Mouse (Mus musculus) lung, postnatal 0 days (tissue): Measurements from ENCODE around the gene B4galt4.

Experiments
- CTCF ChIP-seq: IDR thresholded peaks from 2 replicates; pipeline ENCODE4 v1.5.1; 2016; ENCODE audit warnings: antibody characterized with exemption, mild to moderate bottlenecking
- EP300 ChIP-seq: IDR thresholded peaks from 2 replicates; pipeline ENCODE4 v1.6.1; 2016; ENCODE audit warnings: antibody characterized with exemption, mild to moderate bottlenecking, control low read depth

DNA sequence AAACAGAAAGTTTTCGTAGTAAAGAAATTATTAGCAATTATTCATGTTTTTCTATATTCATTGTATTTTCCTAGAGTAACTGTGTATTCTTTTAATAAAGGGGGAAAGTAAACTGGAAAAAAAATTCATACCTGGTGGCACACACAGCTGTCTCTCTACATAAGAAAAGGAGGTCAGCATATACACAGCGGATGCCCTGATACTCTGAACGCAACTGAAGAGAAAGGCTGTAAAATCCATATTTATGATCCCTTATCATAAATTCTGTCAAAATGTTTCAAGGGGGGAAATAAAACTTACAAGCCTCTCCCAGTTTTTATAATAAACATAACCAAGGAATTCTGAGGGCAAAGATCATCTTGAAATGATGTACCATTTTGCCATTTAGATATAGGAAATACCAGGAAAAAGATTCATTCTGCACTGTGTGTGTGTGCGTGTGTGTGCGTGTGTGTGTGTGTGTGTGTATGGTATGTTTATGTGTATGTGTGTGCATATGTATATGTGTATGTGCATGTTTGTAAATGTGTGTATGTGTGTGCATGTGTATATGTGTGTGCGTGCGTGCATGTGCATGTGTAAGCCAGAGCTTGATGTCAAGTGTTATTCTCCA lies 39.0 kb downstream of the B4galt4 start:
- TF ChIP-seq EP300 (no peak), CTCF (no peak)
